Mouse (Mus musculus): ENCODE measurements around the gene Pik3ap1.

DNA sequence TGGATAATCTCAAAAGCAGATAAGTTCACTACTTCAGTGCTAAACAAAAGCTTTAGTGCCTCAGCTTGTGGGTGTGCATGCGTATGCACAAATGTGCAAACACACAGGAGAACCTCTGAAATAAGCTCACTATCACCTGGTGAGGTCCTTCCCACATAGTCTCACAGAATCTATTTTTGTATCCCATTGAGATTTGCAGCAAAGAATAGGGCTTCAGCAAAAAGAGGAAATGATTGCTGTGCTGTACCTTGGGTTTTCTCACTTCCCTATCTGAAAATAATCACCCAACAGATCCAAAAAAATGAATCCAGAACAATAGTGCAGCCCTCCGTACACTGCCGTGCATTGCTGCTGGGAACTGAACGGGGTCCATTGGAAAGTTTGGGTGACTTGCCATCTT lies 12.6 kb downstream of the Pik3ap1 start:
- TF ChIP-seq CTCF (IDR thresholded peaks at IDR 0.05) (no peak), EP300 (IDR thresholded peaks at IDR 0.05; ENCODE audit: insufficient read depth, low read depth, low read length) (no peak)
